Mouse (Mus musculus) neural tube, embryonic 15.5 days (tissue): Measurements from ENCODE around the gene Gabpb2. TPM values are rescaled to one million over a fixed set of nuclear protein-coding genes. Genes with fewer than 3 reads are reported as not detected.

Source experiments
- ATAC-seq: fragments of 200-750 bp; cut with Nextera tagmentation; 2 replicates; pipeline ENCODE4 v1.8.0; 2017; ENCODE audit warnings: mild to moderate bottlenecking, moderate TSS enrichment, moderate library complexity; ENCODE audit not compliant: low FRiP score
- H3K27ac ChIP-seq: fragments of 300-500 bp; sonication (generic); replicated peaks from 2 replicates; pipeline ENCODE4 v1.5.1; 2015; ENCODE audit warnings: mild to moderate bottlenecking, inconsistent platforms
- H3K27me3 ChIP-seq: fragments of 300-500 bp; sonication (generic); replicated peaks from 2 replicates; pipeline ENCODE4 v1.6.1; 2015; ENCODE audit warnings: inconsistent platforms
- H3K36me3 ChIP-seq: fragments of 300-500 bp; sonication (generic); 2 replicates; pipeline ENCODE4 v1.6.1; 2015; ENCODE audit warnings: inconsistent platforms
- H3K4me1 ChIP-seq: fragments of 300-500 bp; sonication (generic); 2 replicates; pipeline ENCODE4 v1.6.1; 2015; ENCODE audit warnings: inconsistent platforms
- H3K4me2 ChIP-seq: fragments of 300-500 bp; sonication (generic); 2 replicates; pipeline ENCODE4 v1.6.1; 2015; ENCODE audit warnings: inconsistent platforms, mild to moderate bottlenecking, moderate library complexity
- H3K4me3 ChIP-seq: fragments of 300-500 bp; sonication (generic); replicated peaks from 2 replicates; pipeline ENCODE4 v1.5.1; 2015; ENCODE audit warnings: mild to moderate bottlenecking, inconsistent platforms
- H3K9ac ChIP-seq: fragments of 300-500 bp; sonication (generic); replicated peaks from 2 replicates; pipeline ENCODE4 v1.6.1; 2015; ENCODE audit warnings: mild to moderate bottlenecking, inconsistent platforms
- H3K9me3 ChIP-seq: fragments of 300-500 bp; sonication (generic); replicated peaks from 2 replicates; pipeline ENCODE4 v1.6.1; 2016; ENCODE audit warnings: inconsistent platforms
- whole genome bisulfite sequencing: fragments of 180-500 bp; shearing (Covaris S2); methylation state at CpG from one replicate; pipeline ENCODE4 v1.1.7; 2015; ENCODE audit warnings: mixed read lengths; 5-methylcytosine and 5-hydroxymethylcytosine counted together
- polyA plus RNA-seq: library from polyadenylated mRNA; unstranded; fragments of >200 nt; fragmentation: Nextera tagmentation; extraction: Ambion mirVana; gene quantifications from 2 replicates; pipeline ENCODE4 v1.2.1, GENCODE M21; 2015

Gene Gabpb2
- polyA plus RNA-seq = 2.8 and 3.9 TPM in 2 replicates

DNA sequence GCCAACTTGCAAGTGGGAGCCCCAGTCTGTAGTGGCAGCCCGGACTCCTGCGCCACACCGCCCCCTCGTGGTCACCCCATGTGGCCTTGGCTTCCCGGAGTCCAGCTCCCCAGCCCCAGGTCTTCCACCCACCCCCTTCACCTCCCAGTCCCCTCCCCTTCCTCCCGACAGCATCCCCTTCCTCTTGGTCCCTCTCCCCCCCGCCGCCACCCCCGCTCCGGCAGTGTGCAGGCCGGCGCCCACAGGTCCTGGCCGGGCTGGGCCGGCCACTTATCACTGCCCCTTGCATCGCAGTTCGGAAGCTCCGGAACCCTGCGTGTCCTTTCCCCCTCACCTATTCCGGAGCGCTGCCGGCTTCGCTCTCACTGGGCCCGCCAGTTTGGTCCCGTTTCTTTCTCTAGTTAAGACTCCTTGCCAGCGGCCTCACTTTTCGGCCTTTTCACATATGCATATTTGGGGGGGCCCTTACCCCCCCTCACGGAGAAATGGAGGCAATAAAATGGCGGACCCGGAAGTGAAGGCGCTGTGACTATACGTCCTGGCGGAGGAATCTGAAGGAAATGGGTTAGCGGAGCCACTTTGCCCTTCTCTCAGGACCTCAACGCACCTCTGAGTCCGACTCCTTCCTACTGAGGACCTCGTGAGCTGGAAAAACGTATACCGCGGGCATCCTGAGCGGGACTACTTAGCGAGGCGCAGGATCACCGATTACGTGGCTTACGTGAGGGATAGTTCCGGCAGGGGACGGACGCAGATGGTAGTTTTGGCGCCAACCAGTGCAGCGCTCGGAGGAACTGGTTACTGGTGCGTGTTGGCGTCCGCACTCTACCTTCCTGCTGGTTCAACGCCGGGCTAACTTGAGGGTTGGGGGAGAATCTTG is at the start of gene Gabpb2:
Gabpb2 (minus strand) TSS at position 662 of the 880 bp plus-strand sequence.
- Histone ChIP-seq H3K9me3 (no peaks in the 10 kb centered on the region), H3K4me1 (peaks cover 22% of the 10 kb centered on the region), H3K4me2 (peak within 1 kb of the TSS; percentile 61), H3K4me3 (peak within 1 kb of the TSS; percentile 61), H3K27ac (peak within 1 kb of the TSS; percentile 93), H3K36me3 (peaks cover 38% of the 10 kb centered on the region), H3K27me3 (no peaks in the 10 kb centered on the region), H3K9ac (peak within 1 kb of the TSS; percentile 71)
- ATAC-seq = peak; percentile 88
- WGBS = 1% methylated on average over 55 of the region's 56 CpGs

DNA sequence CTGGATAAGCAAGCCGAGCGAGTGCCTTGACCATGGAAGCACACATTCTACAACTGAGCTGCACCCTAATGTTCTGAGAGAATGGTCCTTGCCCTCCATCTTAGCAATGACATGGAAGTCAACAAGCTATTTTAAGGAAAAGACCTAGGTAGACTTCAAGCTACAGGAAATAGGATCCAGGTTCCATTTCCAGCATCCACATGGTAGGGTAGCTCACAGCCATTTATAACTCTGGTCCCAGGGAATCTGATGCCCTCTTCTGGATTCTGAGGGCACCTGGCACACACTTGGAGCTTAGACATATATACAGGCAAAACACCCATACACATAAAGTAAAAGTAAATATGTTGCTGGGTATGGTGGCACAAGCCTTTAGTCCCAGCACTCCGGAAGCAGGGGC is 48.3 kb upstream of the Gabpb2 start:
- H3K4me3 ChIP-seq = no peak overlapping the region
- no peak for ATAC-seq
- no peak overlapping the region for H3K27ac ChIP-seq
- 98% methylated on average over 3 of the region's 3 CpGs for WGBS
- no peaks in the 10 kb centered on the region for H3K27me3 ChIP-seq
- H3K9ac ChIP-seq = no peak overlapping the region
- H3K4me1 ChIP-seq = no peaks in the 10 kb centered on the region
- H3K36me3 ChIP-seq = peaks cover 63% of the 10 kb centered on the region
- no peaks in the 10 kb centered on the region for H3K9me3 ChIP-seq
- no peak overlapping the region for H3K4me2 ChIP-seq

DNA sequence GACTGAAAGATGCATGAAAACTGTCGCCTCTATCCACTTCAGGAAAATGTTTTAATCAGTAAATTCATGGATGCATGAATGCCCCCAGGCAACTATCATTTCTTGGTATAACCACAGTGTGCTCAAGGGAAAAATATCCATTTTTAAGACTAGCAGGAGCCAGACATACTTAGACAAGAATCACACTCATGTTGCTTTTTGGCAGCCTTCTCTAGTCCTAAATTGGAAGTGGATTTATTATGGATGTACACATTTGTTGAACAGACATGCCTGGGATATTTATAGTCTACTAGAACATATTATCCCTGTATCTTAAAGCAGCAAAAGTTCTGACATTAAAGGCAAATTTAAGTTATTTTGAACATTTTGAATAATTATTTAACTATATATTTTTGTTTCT is 47.0 kb upstream of the Gabpb2 start:
- 48% methylated on average over 1 of the region's 1 CpGs for WGBS
- Histone ChIP-seq H3K4me3 (no peak overlapping the region), H3K9ac (no peak overlapping the region; the same call in 1 of the 2 replicates), H3K9me3 (no peaks in the 10 kb centered on the region), H3K27me3 (no peaks in the 10 kb centered on the region), H3K27ac (no peak overlapping the region), H3K4me2 (no peak overlapping the region), H3K4me1 (no peaks in the 10 kb centered on the region), H3K36me3 (peaks cover 74% of the 10 kb centered on the region)
- ATAC-seq = no peak

GRCm38 (mm10) chr3:95263089-95263739 is 45.5 kb upstream of the Gabpb2 start:
- peaks cover 83% of the 10 kb centered on the region for H3K36me3 ChIP-seq
- no peak for ATAC-seq
- 55% methylated on average over 11 of the region's 11 CpGs for WGBS

DNA sequence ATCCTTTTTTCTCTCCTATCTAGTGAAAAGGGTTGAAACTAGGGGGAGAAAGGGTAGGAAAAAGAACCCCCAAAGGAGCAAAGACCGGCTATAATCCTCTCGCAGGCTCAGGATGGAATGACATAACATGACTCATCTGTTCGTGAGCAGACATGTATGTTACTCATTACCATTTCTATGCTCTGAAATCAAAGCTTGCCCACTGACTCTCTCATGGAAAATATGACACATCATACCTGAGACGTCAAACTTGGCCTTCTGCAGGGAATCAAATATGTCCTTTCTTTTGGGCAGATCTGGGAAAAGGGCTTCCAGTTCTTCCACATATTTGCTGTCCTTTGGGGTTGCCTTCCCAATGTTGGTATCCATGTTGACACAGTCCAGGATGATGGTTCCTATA is 44.3 kb upstream of the Gabpb2 start:
- Histone ChIP-seq H3K4me3 (no peak overlapping the region), H3K27me3 (no peaks in the 10 kb centered on the region), H3K27ac (no peak overlapping the region), H3K4me2 (no peak overlapping the region), H3K36me3 (peaks cover 84% of the 10 kb centered on the region), H3K9ac (no peak overlapping the region), H3K4me1 (no peaks in the 10 kb centered on the region), H3K9me3 (no peaks in the 10 kb centered on the region)
- 97% methylated on average over 4 of the region's 4 CpGs for WGBS
- no peak for ATAC-seq

More at GRCm38 (mm10) chr3:95263089-95263739, 45.5 kb upstream of the Gabpb2 start:
- H3K4me1 ChIP-seq = no peaks in the 10 kb centered on the region
- no peaks in the 10 kb centered on the region for H3K9me3 ChIP-seq
- H3K4me2 ChIP-seq = no peak overlapping the region
- H3K27me3 ChIP-seq = no peaks in the 10 kb centered on the region
- H3K4me3 ChIP-seq = no peak overlapping the region
- no peak overlapping the region for H3K9ac ChIP-seq
- no peak overlapping the region for H3K27ac ChIP-seq

- H3K27me3 ChIP-seq = no peaks in the 10 kb centered on the region
- H3K9ac ChIP-seq = no peak overlapping the region
- no peak overlapping the region for H3K4me3 ChIP-seq
- no peaks in the 10 kb centered on the region for H3K4me1 ChIP-seq
- ATAC-seq = no peak
- H3K36me3 ChIP-seq = peaks cover 81% of the 10 kb centered on the region
- no peaks in the 10 kb centered on the region for H3K9me3 ChIP-seq
- no peak overlapping the region for H3K4me2 ChIP-seq
- no peak overlapping the region for H3K27ac ChIP-seq
- WGBS = 78% methylated on average over 5 of the region's 5 CpGs
Observed at GRCm38 (mm10) chr3:95256931-95257330, 39.2 kb upstream of the Gabpb2 start.

- H3K4me2 ChIP-seq = no peak within 1 kb of the TSS
- no peaks in the 10 kb centered on the region for H3K27me3 ChIP-seq
- peaks cover 25% of the 10 kb centered on the region for H3K36me3 ChIP-seq
- no peak within 1 kb of the TSS for H3K4me3 ChIP-seq
- H3K4me1 ChIP-seq = no peaks in the 10 kb centered on the region
- H3K9me3 ChIP-seq = no peaks in the 10 kb centered on the region
- H3K27ac ChIP-seq = no peak within 1 kb of the TSS
- ATAC-seq = no peak
- 56% methylated on average over 7 of the region's 7 CpGs for WGBS
- H3K9ac ChIP-seq = no peak within 1 kb of the TSS
Observed at GRCm38 (mm10) chr3:95250783-95251424, 33.2 kb upstream of the Gabpb2 start, which contains the start of gene Bnipl. Gene Bnipl (minus strand): TSS chr3:95251193.

DNA sequence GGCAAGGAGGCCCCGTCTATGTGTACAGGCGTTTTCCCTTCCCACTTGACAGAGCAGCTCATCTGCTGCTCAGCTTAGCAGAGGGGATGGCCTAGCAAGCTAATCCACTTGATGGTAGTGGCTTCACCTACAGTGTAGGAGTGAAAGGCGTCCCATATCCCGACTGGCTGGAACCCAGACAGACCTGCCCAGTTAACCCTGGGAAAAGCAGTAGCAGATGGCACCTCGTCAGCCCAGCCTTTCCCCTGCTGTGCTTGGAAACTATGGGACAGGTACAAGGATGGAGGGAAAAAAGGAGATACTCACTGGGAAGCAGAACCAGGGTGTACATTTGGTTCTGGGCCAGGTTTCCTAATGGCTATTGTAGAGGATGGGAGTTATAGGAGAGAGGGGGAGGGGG is 32.6 kb upstream of the Gabpb2 start:
- Histone ChIP-seq H3K9ac (no peak overlapping the region), H3K36me3 (peaks cover 25% of the 10 kb centered on the region), H3K9me3 (no peaks in the 10 kb centered on the region), H3K4me2 (no peak overlapping the region), H3K27ac (no peak overlapping the region), H3K27me3 (no peaks in the 10 kb centered on the region), H3K4me3 (no peak overlapping the region), H3K4me1 (no peaks in the 10 kb centered on the region)
- 86% methylated on average over 5 of the region's 5 CpGs for WGBS
- ATAC-seq = no peak

GRCm38 (mm10) chr3:95247660-95248336 is 30.1 kb upstream of the Gabpb2 start:
- Histone ChIP-seq H3K27ac (no peak overlapping the region), H3K36me3 (peaks cover 21% of the 10 kb centered on the region), H3K27me3 (no peaks in the 10 kb centered on the region), H3K4me3 (no peak overlapping the region), H3K9me3 (no peaks in the 10 kb centered on the region), H3K9ac (no peak overlapping the region), H3K4me1 (no peaks in the 10 kb centered on the region), H3K4me2 (no peak overlapping the region)
- WGBS = 76% methylated on average over 1 of the region's 1 CpGs
- no peak for ATAC-seq

- Histone ChIP-seq H3K4me2 (no peak overlapping the region), H3K4me1 (no peaks in the 10 kb centered on the region), H3K36me3 (peaks cover 20% of the 10 kb centered on the region), H3K27ac (no peak overlapping the region), H3K4me3 (no peak overlapping the region), H3K9ac (no peak overlapping the region), H3K9me3 (no peaks in the 10 kb centered on the region), H3K27me3 (no peaks in the 10 kb centered on the region)
- WGBS = 80% methylated on average over 5 of the region's 5 CpGs
- no peak; the same call in 1 of the 2 replicates for ATAC-seq
Observed at GRCm38 (mm10) chr3:95246465-95247231, 28.9 kb upstream of the Gabpb2 start.

GRCm38 (mm10) chr3:95243086-95243485 is 25.4 kb upstream of the Gabpb2 start:
- H3K36me3 ChIP-seq = peaks cover 27% of the 10 kb centered on the region
- no peak overlapping the region for H3K9ac ChIP-seq
- H3K4me2 ChIP-seq = no peak overlapping the region
- H3K9me3 ChIP-seq = no peaks in the 10 kb centered on the region
- H3K4me3 ChIP-seq = no peak overlapping the region
- H3K27ac ChIP-seq = no peak overlapping the region
- 81% methylated on average over 2 of the region's 2 CpGs for WGBS
- H3K27me3 ChIP-seq = no peaks in the 10 kb centered on the region
- H3K4me1 ChIP-seq = no peaks in the 10 kb centered on the region
- no peak for ATAC-seq
